ENCODE assay signal across 9 mouse cellular contexts in genomic region chr10:42072758-42073157, GRCm38 (mm10). TPM values are rescaled to one million over a fixed set of nuclear protein-coding genes. Genes with fewer than 3 reads are reported as not detected.
DNase-seq lines count a peak whose midpoint lies in the region; ATAC-seq and TF ChIP-seq lines count a peak whose summit lies in the region.
"Had no signal": no experiment of that assay in that cellular context is flagged by ENCODE, and none has a peak within 500 bp of the region (broad histone marks: within the 10 kb centered on the region; RNA-seq: fewer than 3 reads in every experiment).

No protein-coding gene starts in this region.

- peaks cover 9% of the 10 kb centered on the region for H3K27me3 ChIP-seq in hindbrain, embryonic 10.5 days (ENCODE audit: insufficient read depth, poor library complexity, severe bottlenecking)
- no peaks in the 10 kb centered on the region for H3K27me3 ChIP-seq in hindbrain, embryonic 13.5 days
- no peaks in the 10 kb centered on the region for H3K27me3 ChIP-seq in hindbrain, embryonic 12.5 days

- H3K4me3 ChIP-seq in hindbrain, embryonic 10.5 days, result no peak overlapping the region
- H3K4me3 ChIP-seq in hindbrain, embryonic 13.5 days, result no peak overlapping the region
- H3K4me3 ChIP-seq in layer of hippocampus, adult 2 months, result no peak overlapping the region
- H3K4me3 ChIP-seq in hindbrain, embryonic 12.5 days, result no peak overlapping the region

- H3K4me1 ChIP-seq in hindbrain, embryonic 10.5 days (replicated peaks), result peaks cover 37% of the 10 kb centered on the region
- peaks cover 14% of the 10 kb centered on the region for H3K4me1 ChIP-seq in hindbrain, embryonic 13.5 days (replicated peaks)
- H3K4me1 ChIP-seq in hindbrain, embryonic 12.5 days, result peaks cover 22% of the 10 kb centered on the region

- no peaks in the 10 kb centered on the region for H3K9me3 ChIP-seq in hindbrain, embryonic 10.5 days
- H3K9me3 ChIP-seq in hindbrain, embryonic 13.5 days, result no peaks in the 10 kb centered on the region
- H3K9me3 ChIP-seq in hindbrain, embryonic 12.5 days (replicated peaks), result no peaks in the 10 kb centered on the region

- 0 out of 2 replicates have a peak overlapping the region, but pooled peaks have one; percentile 86 for H3K27ac ChIP-seq in hindbrain, embryonic 10.5 days
- H3K27ac ChIP-seq in hindbrain, embryonic 13.5 days, result no peak overlapping the region
- H3K27ac ChIP-seq in layer of hippocampus, adult 2 months, result no peak overlapping the region
- H3K27ac ChIP-seq in hindbrain, embryonic 12.5 days, result no peak overlapping the region

- H3K4me2 ChIP-seq in hindbrain, embryonic 13.5 days, result no peak overlapping the region
- H3K4me2 ChIP-seq in hindbrain, embryonic 12.5 days (replicated peaks), result no peak overlapping the region

- WGBS in hindbrain, embryonic 10.5 days, result 29% methylated on average over 9 of the region's 9 CpGs
- 45% methylated on average over 9 of the region's 9 CpGs for WGBS in hindbrain, embryonic 13.5 days
- 42% methylated on average over 9 of the region's 9 CpGs for WGBS in hindbrain, embryonic 12.5 days

- no peak for ATAC-seq in hindbrain, embryonic 13.5 days (ENCODE audit: low FRiP score)
- peak; percentile 48 for ATAC-seq in megakaryocyte progenitor cell, adult 5-6 weeks (replicated peaks; ENCODE audit: poor library complexity)
- ATAC-seq in megakaryocyte, adult 5-6 weeks (ENCODE audit: poor library complexity, severe bottlenecking), result no peak
- ATAC-seq in hindbrain, embryonic 12.5 days (ENCODE audit: low FRiP score), result no peak

- no peak overlapping the region for H3K9ac ChIP-seq in hindbrain, embryonic 13.5 days
- H3K9ac ChIP-seq in hindbrain, embryonic 12.5 days, result no peak overlapping the region

- H3K36me3 ChIP-seq in hindbrain, embryonic 10.5 days, result no peaks in the 10 kb centered on the region
- H3K36me3 ChIP-seq in hindbrain, embryonic 13.5 days, result no peaks in the 10 kb centered on the region
- H3K36me3 ChIP-seq in hindbrain, embryonic 12.5 days, result no peaks in the 10 kb centered on the region
- H3K36me3 ChIP-seq: G1E had no signal

- no peak for DNase-seq in hindbrain, embryonic 10.5 days (ENCODE audit: low spot score)
- DNase-seq in embryo, embryonic 11 days, result peak; percentile 47
- peak; percentile 42 to 66 for DNase-seq in kidney, postnatal 4 days
- DNase-seq in layer of hippocampus, adult 2 months (ENCODE audit: low spot score in 2 of 2), result no peak

- TF ChIP-seq CTCF in layer of hippocampus, adult 2 months (conservative IDR thresholded peaks at IDR 0.05), result no peak

RNA-seq across cellular contexts. Expression of gene Armc2, which starts 54.5 kb away (rescaled TPM):
- polyA plus RNA-seq in hindbrain, embryonic 10.5 days (2016; fragmentation: Nextera tagmentation; extraction: Ambion mirVana), result 2.6 and 3.5 TPM in 2 replicates
- polyA plus RNA-seq in hindbrain, embryonic 13.5 days (2015; fragmentation: Nextera tagmentation; extraction: Ambion mirVana), result 7.0 and 7.1 TPM in 2 replicates
- 0.85 and 1.7 TPM in 2 replicates for total RNA-seq in megakaryocyte progenitor cell, adult 5-6 weeks (2015)
- 0.46 TPM in 1 of 2 replicates, not detected in the other for total RNA-seq in megakaryocyte progenitor cell, adult 5-6 weeks (2017)
- total RNA-seq in layer of hippocampus, adult 2 months (2021), result 10 to 100 TPM; 11.1 to 11.8 TPM
- total RNA-seq in megakaryocyte, adult 5-6 weeks (2015), result 1.2 TPM in 1 of 2 replicates, not detected in the other
- not detected in 2 replicates for total RNA-seq in megakaryocyte, adult 5-6 weeks (2017)
- polyA plus RNA-seq in hindbrain, embryonic 12.5 days (2016; fragmentation: Nextera tagmentation; extraction: Ambion mirVana), result 4.7 and 4.8 TPM in 2 replicates
- polyA plus RNA-seq: G1E had no signal

Comparison
In these comparisons a context has a peak if more than half of its experiments do, and no peak if none do; other contexts are left out.
1. DNase-seq: peak in embryo, embryonic 11 days (single experiment) and kidney, postnatal 4 days (2 of 2); none in hindbrain, embryonic 10.5 days (single experiment) and layer of hippocampus, adult 2 months (0 of 2).
2. RNA of gene Armc2, which starts 54.5 kb away (total RNA-seq): 11.1 to 11.8 TPM in layer of hippocampus, adult 2 months; 0.46 to 1.7 TPM in megakaryocyte progenitor cell, adult 5-6 weeks and 1.2 TPM in megakaryocyte, adult 5-6 weeks; every median in the first group is over 4 times any median in the second.